Mouse (Mus musculus) intestine, postnatal 0 days (tissue): ENCODE results near the gene Wdr13. TPM values are rescaled to one million over a fixed set of nuclear protein-coding genes. Genes with fewer than 3 reads are reported as not detected.

ENCODE experiments used
- ATAC-seq: fragments of 200-750 bp; cut with Nextera tagmentation; 2 replicates; pipeline ENCODE4 v1.8.0; 2017; ENCODE audit warnings: mild to moderate bottlenecking, moderate TSS enrichment, moderate library complexity
- H3K27ac ChIP-seq: fragments of 300-500 bp; sonication (generic); 2 replicates; pipeline ENCODE4 v1.5.1; 2014; ENCODE audit warnings: mild to moderate bottlenecking, low read depth, low read length, moderate library complexity
- H3K27me3 ChIP-seq: fragments of 300-500 bp; sonication (generic); replicated peaks from 2 replicates; pipeline ENCODE4 v1.6.1; 2014; ENCODE audit warnings: low read length, mixed read lengths; ENCODE audit not compliant: control insufficient read depth, insufficient read depth
- H3K36me3 ChIP-seq: fragments of 300-500 bp; sonication (generic); 2 replicates; pipeline ENCODE4 v1.6.1; 2014; ENCODE audit warnings: mild to moderate bottlenecking, moderate library complexity; ENCODE audit not compliant: control insufficient read depth, insufficient read depth
- H3K4me1 ChIP-seq: fragments of 300-500 bp; sonication (generic); replicated peaks from 2 replicates; pipeline ENCODE4 v1.6.1; 2014; ENCODE audit warnings: antibody characterized with exemption, low read length, mixed read lengths; ENCODE audit not compliant: control insufficient read depth, insufficient read depth
- H3K4me2 ChIP-seq: fragments of 300-500 bp; sonication (generic); replicated peaks from 2 replicates; pipeline ENCODE4 v1.6.1; 2014; ENCODE audit warnings: low read depth, mild to moderate bottlenecking, moderate library complexity
- H3K4me3 ChIP-seq: fragments of 300-500 bp; sonication (generic); 2 replicates; pipeline ENCODE4 v1.5.1; 2014; ENCODE audit warnings: low read depth, low read length
- H3K9ac ChIP-seq: fragments of 300-500 bp; sonication (generic); 2 replicates; pipeline ENCODE4 v1.6.1; 2014; ENCODE audit warnings: mild to moderate bottlenecking, low read depth, low read length
- H3K9me3 ChIP-seq: fragments of 300-500 bp; sonication (generic); 2 replicates; pipeline ENCODE4 v1.6.1; 2016; ENCODE audit warnings: mixed run types; ENCODE audit not compliant: control insufficient read depth
- CTCF ChIP-seq: sonication (generic); IDR thresholded peaks from 2 replicates; pipeline ENCODE4 v1.5.1; 2016; ENCODE audit warnings: low read depth, mild to moderate bottlenecking, control low read depth, antibody characterized with exemption, moderate library complexity
- WGBS: fragments of 180-500 bp; shearing (Covaris S2); extraction: QIAGEN DNeasy Blood & Tissue Kit; methylation state at CpG from one replicate; pipeline ENCODE4 v1.1.7; 2014; 5-methylcytosine and 5-hydroxymethylcytosine counted together
- polyA plus RNA-seq: library from polyadenylated mRNA; unstranded; fragments of >200 nt; fragmentation: Nextera tagmentation; extraction: Ambion mirVana; gene quantifications from 2 replicates; pipeline ENCODE4 v1.2.1, GENCODE M21; 2015

Wdr13 gene
- polyA plus RNA-seq, 1 experiment from 2014 or later, result 10.1 TPM

- Histone ChIP-seq H3K4me1 (no peaks in the 10 kb centered on the region), H3K27ac (no peak overlapping the region), H3K4me3 (no peak overlapping the region), H3K9ac (no peak overlapping the region), H3K4me2 (no peak overlapping the region), H3K9me3 (no peaks in the 10 kb centered on the region), H3K36me3 (peaks cover 18% of the 10 kb centered on the region; the same call in 1 of the 2 replicates), H3K27me3 (no peaks in the 10 kb centered on the region)
- ATAC-seq, result no peak
- no peak for TF ChIP-seq CTCF
- WGBS, result 79% methylated on average over 6 of the region's 6 CpGs
Observed at GRCm38 (mm10) chrX:8123821-8124470, 8.7 kb downstream of the Wdr13 start.

GRCm38 (mm10) chrX:8117264-8117663 is 15.4 kb downstream of the Wdr13 start:
- H3K4me1 ChIP-seq, result no peaks in the 10 kb centered on the region
- no peak for TF ChIP-seq CTCF
- no peak overlapping the region for H3K9ac ChIP-seq
- no peak overlapping the region for H3K4me3 ChIP-seq
- H3K9me3 ChIP-seq, result no peaks in the 10 kb centered on the region
- ATAC-seq, result no peak
- no peak overlapping the region for H3K27ac ChIP-seq
- no peak overlapping the region for H3K4me2 ChIP-seq
- H3K27me3 ChIP-seq, result no peaks in the 10 kb centered on the region
- H3K36me3 ChIP-seq, result no peaks in the 10 kb centered on the region

GRCm38 (mm10) chrX:8115275-8115674 is 17.4 kb downstream of the Wdr13 start:
- Histone ChIP-seq H3K27me3 (no peaks in the 10 kb centered on the region), H3K27ac (no peak overlapping the region), H3K4me2 (no peak overlapping the region), H3K9ac (no peak overlapping the region), H3K36me3 (no peaks in the 10 kb centered on the region), H3K4me1 (no peaks in the 10 kb centered on the region), H3K9me3 (no peaks in the 10 kb centered on the region), H3K4me3 (no peak overlapping the region)
- WGBS, result 64% methylated on average over 4 of the region's 4 CpGs
- TF ChIP-seq CTCF, result peak; percentile 48
- no peak for ATAC-seq

DNA sequence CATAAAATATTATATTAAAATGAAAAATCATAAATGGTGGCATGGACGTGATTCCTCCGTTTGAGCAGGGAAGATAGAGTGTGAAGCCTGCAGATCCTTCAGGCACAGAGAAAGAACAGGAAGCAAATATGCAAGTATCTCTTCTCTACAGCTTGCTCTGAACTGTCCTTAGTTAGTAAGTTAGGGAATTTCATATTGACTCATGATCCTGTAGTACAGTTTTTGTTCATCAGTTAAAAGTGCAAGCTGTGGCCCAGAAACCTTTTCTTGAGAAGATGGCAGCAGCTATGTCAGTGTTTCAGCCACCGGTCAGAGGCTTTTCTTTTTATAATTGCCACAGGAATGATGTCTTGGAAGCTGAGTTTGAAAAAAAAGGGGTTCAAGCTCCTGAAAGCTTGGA is 27.7 kb downstream of the Wdr13 start:
- Histone ChIP-seq H3K4me1 (no peaks in the 10 kb centered on the region), H3K27ac (no peak overlapping the region), H3K9ac (no peak overlapping the region), H3K36me3 (no peaks in the 10 kb centered on the region), H3K4me3 (no peak overlapping the region), H3K4me2 (no peak overlapping the region), H3K9me3 (no peaks in the 10 kb centered on the region), H3K27me3 (no peaks in the 10 kb centered on the region)
- TF ChIP-seq CTCF, result no peak
- ATAC-seq, result no peak
- 91% methylated on average over 3 of the region's 3 CpGs for WGBS

DNA sequence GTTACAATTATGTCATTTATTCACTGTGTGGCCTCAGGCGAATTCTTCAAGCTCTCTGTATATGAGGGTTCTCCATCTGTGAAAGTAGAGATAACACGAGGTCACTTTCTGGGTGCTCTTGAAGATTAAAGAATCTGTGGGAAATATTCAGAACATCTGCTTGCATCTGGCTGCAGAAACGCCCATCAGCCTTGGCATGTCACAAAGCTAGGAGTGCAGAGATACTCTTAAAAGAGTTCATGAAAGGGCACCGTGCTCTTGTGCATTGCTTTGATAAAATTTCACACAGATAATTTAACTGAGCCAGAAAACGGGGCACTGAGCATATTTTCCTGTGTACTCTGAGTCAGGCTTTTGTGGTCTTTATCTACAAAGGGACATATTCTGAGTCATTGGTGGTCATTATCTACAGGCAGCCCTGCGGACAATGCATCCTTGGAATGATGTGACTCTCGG is 30.5 kb downstream of the Wdr13 start:
- Histone ChIP-seq H3K36me3 (no peaks in the 10 kb centered on the region), H3K4me3 (no peak overlapping the region), H3K4me1 (no peaks in the 10 kb centered on the region), H3K9ac (no peak overlapping the region), H3K4me2 (no peak overlapping the region), H3K27ac (no peak overlapping the region), H3K27me3 (no peaks in the 10 kb centered on the region), H3K9me3 (no peaks in the 10 kb centered on the region)
- 55% methylated on average over 7 of the region's 7 CpGs for WGBS
- no peak for ATAC-seq
- TF ChIP-seq CTCF, result no peak

- no peak overlapping the region for H3K4me3 ChIP-seq
- WGBS, result 40% methylated on average over 3 of the region's 3 CpGs
- no peaks in the 10 kb centered on the region for H3K36me3 ChIP-seq
- H3K4me1 ChIP-seq, result no peaks in the 10 kb centered on the region
- no peak overlapping the region for H3K4me2 ChIP-seq
- H3K9ac ChIP-seq, result no peak overlapping the region
- TF ChIP-seq CTCF, result peak; percentile 58
- ATAC-seq, result no peak
- H3K27me3 ChIP-seq, result no peaks in the 10 kb centered on the region
- no peak overlapping the region for H3K27ac ChIP-seq
- H3K9me3 ChIP-seq, result no peaks in the 10 kb centered on the region
Observed at GRCm38 (mm10) chrX:8101017-8101416, 31.7 kb downstream of the Wdr13 start.
